In genomic region chr2:50813568-50814461, GRCm38 (mm10) we compare ENCODE assay signal across 11 mouse cellular contexts.
DNase-seq lines count a peak whose midpoint lies in the region; ATAC-seq and TF ChIP-seq lines count a peak whose summit lies in the region.
"Had no signal": no experiment of that assay in that cellular context is flagged by ENCODE, and none has a peak within 500 bp of the region (broad histone marks: within the 10 kb centered on the region; RNA-seq: fewer than 3 reads in every experiment).

No protein-coding gene starts in this region.

- TF ChIP-seq CTCF in lung, postnatal 0 days (IDR thresholded peaks at IDR 0.05) = no peak

- peak overlapping the region; percentile 16; the same call in 1 of the 2 replicates for H3K4me2 ChIP-seq in heart, embryonic 16.5 days (ENCODE audit: low read depth, low read length)
- peak overlapping the region; percentile 27; the same call in 1 of the 2 replicates for H3K4me2 ChIP-seq in lung, postnatal 0 days (replicated peaks; ENCODE audit: low read depth, low read length)

- H3K4me1 ChIP-seq in heart, embryonic 16.5 days (ENCODE audit: control insufficient read depth, insufficient read depth, low read length) = peaks cover 15% of the 10 kb centered on the region
- no peaks in the 10 kb centered on the region; the same call in 1 of the 2 replicates for H3K4me1 ChIP-seq in lung, postnatal 0 days (ENCODE audit: insufficient read depth, low read depth, low read length)

- TF ChIP-seq EP300 in lung, postnatal 0 days (IDR thresholded peaks at IDR 0.05) = 0 out of 2 replicates have a peak, but pooled peaks have one; percentile 22

- no peak overlapping the region for H3K4me3 ChIP-seq in heart, embryonic 16.5 days (ENCODE audit: low read length)
- no peak overlapping the region for H3K4me3 ChIP-seq in lung, postnatal 0 days (ENCODE audit: low read depth, low read length)
- H3K4me3 ChIP-seq: heart, embryonic 10.5 days had no signal

- no peak for ATAC-seq in heart, embryonic 16.5 days (replicated peaks; ENCODE audit: extremely low read depth, insufficient read depth, low FRiP score)
- ATAC-seq in lung, postnatal 0 days = peak; percentile 65
- ATAC-seq: forebrain, embryonic 16.5 days had no signal

- WGBS in heart, embryonic 16.5 days = 65% methylated on average over 9 of the region's 9 CpGs
- WGBS in lung, postnatal 0 days = 49% methylated on average over 9 of the region's 9 CpGs

- H3K27ac ChIP-seq in heart, embryonic 16.5 days (ENCODE audit: low read length) = no peak overlapping the region
- no peak overlapping the region for H3K27ac ChIP-seq in lung, postnatal 0 days (ENCODE audit: low read length)
- H3K27ac ChIP-seq: heart, embryonic 10.5 days had no signal

- H3K9ac ChIP-seq in heart, embryonic 16.5 days (ENCODE audit: low read length) = no peak overlapping the region
- no peak overlapping the region for H3K9ac ChIP-seq in lung, postnatal 0 days (replicated peaks; ENCODE audit: low read depth)

- H3K9me3 ChIP-seq in heart, embryonic 16.5 days (replicated peaks; ENCODE audit: control insufficient read depth, low read length) = no peaks in the 10 kb centered on the region
- H3K9me3 ChIP-seq in lung, postnatal 0 days (ENCODE audit: low read length) = no peaks in the 10 kb centered on the region
- H3K9me3 ChIP-seq: heart, embryonic 10.5 days had no signal

- H3K36me3 ChIP-seq in heart, embryonic 16.5 days (ENCODE audit: control insufficient read depth, insufficient read depth) = no peaks in the 10 kb centered on the region
- H3K36me3 ChIP-seq in lung, postnatal 0 days (ENCODE audit: insufficient read depth, low read length) = no peaks in the 10 kb centered on the region
- H3K36me3 ChIP-seq: heart, embryonic 10.5 days had no signal

- no peak for DNase-seq in heart, postnatal 4 days
- peak; percentile 3 for DNase-seq in thymus, postnatal 14 days
- no peak for DNase-seq in thymus, postnatal 25 days
- DNase-seq in lung, postnatal 0 days (ENCODE audit: low spot score) = peak; percentile 66
- no peak for DNase-seq in ovary, postnatal 10 days (ENCODE audit: low spot score)
- DNase-seq in adrenal gland, postnatal 14 days = no peak
- DNase-seq in urinary bladder, postnatal 14 days (ENCODE audit: low spot score) = no peak
- DNase-seq: layer of hippocampus, postnatal 36 days had no signal

- H3K27me3 ChIP-seq in heart, embryonic 16.5 days (ENCODE audit: control insufficient read depth, insufficient read depth, low read length) = no peaks in the 10 kb centered on the region
- no peaks in the 10 kb centered on the region for H3K27me3 ChIP-seq in lung, postnatal 0 days (replicated peaks; ENCODE audit: insufficient read depth, low read length)

Comparison
In these comparisons a context has a peak if more than half of its experiments do, and no peak if none do; other contexts are left out.
1. DNase-seq: peak in thymus, postnatal 14 days (single experiment) and lung, postnatal 0 days (single experiment); none in heart, postnatal 4 days (single experiment), thymus, postnatal 25 days (single experiment), ovary, postnatal 10 days (single experiment), adrenal gland, postnatal 14 days (single experiment) and urinary bladder, postnatal 14 days (single experiment).